Mouse (Mus musculus): ENCODE results near the gene Hdac8. TPM values are rescaled to one million over a fixed set of nuclear protein-coding genes. Genes with fewer than 3 reads are reported as not detected.

Gene Hdac8
- polyA plus RNA-seq, 1 experiment from 2014 or later, result 8.7 TPM

GRCm38 (mm10) chrX:102251937-102252860, 253.0 kb downstream of the Hdac8 start, which contains the start of gene Cited1:
Gene Cited1 (minus strand): TSS chrX:102252181.
- H3K4me2 ChIP-seq, result peak within 1 kb of the TSS; percentile 90
- peak; percentile 95 for ATAC-seq (ENCODE audit: low FRiP score)
- H3K4me3 ChIP-seq (replicated peaks), result peak within 1 kb of the TSS; percentile 57
- peaks cover 54% of the 10 kb centered on the region for H3K27me3 ChIP-seq (replicated peaks)
- H3K36me3 ChIP-seq, result no peaks in the 10 kb centered on the region
- peaks cover 29% of the 10 kb centered on the region for H3K4me1 ChIP-seq
- peak within 1 kb of the TSS; percentile 63 for H3K27ac ChIP-seq (replicated peaks)
- no peaks in the 10 kb centered on the region for H3K9me3 ChIP-seq (replicated peaks)
- 19% methylated on average over 44 of the region's 44 CpGs for WGBS
- H3K9ac ChIP-seq (replicated peaks), result peak within 1 kb of the TSS; percentile 50

- H3K9me3 ChIP-seq (replicated peaks), result no peaks in the 10 kb centered on the region
- H3K4me2 ChIP-seq, result peak overlapping the region; percentile 90
- WGBS, result 16% methylated on average over 41 of the region's 80 CpGs
- H3K36me3 ChIP-seq, result no peaks in the 10 kb centered on the region
- H3K4me1 ChIP-seq, result peaks cover 29% of the 10 kb centered on the region
- H3K27ac ChIP-seq (replicated peaks), result peak overlapping the region; percentile 63
- peaks cover 58% of the 10 kb centered on the region for H3K27me3 ChIP-seq (replicated peaks)
- peak; percentile 73 for ATAC-seq (ENCODE audit: low FRiP score)
- H3K9ac ChIP-seq (replicated peaks), result peak overlapping the region; percentile 50
- H3K4me3 ChIP-seq (replicated peaks), result peak overlapping the region; percentile 57
These were observed 253.8 kb downstream of the Hdac8 start for GRCm38 (mm10) chrX:102251221-102251936.

- no peak for ATAC-seq (ENCODE audit: low FRiP score)
- no peaks in the 10 kb centered on the region for H3K36me3 ChIP-seq
- peak overlapping the region; percentile 17; the same call in 1 of the 2 replicates for H3K9ac ChIP-seq (replicated peaks)
These were observed 254.3 kb downstream of the Hdac8 start for GRCm38 (mm10) chrX:102250891-102251170.

GRCm38 (mm10) chrX:102250150-102250890, 254.8 kb downstream of the Hdac8 start:
- peaks cover 29% of the 10 kb centered on the region for H3K4me1 ChIP-seq
- H3K4me2 ChIP-seq, result peak overlapping the region; percentile 90
- peak overlapping the region; percentile 17; the same call in 1 of the 2 replicates for H3K9ac ChIP-seq (replicated peaks)
- peak overlapping the region; percentile 57 for H3K4me3 ChIP-seq (replicated peaks)
- H3K27ac ChIP-seq (replicated peaks), result no peak overlapping the region
- 21% methylated on average over 67 of the region's 68 CpGs for WGBS
- no peaks in the 10 kb centered on the region for H3K9me3 ChIP-seq (replicated peaks)
- H3K27me3 ChIP-seq (replicated peaks), result peaks cover 58% of the 10 kb centered on the region
- no peaks in the 10 kb centered on the region for H3K36me3 ChIP-seq
- 0 out of 2 replicates have a peak, but pooled peaks have one; percentile 16 for ATAC-seq (ENCODE audit: low FRiP score)

More at GRCm38 (mm10) chrX:102250891-102251170, 254.3 kb downstream of the Hdac8 start:
- Histone ChIP-seq H3K4me3 (replicated peaks) (peak overlapping the region; percentile 57), H3K4me2 (peak overlapping the region; percentile 90), H3K27me3 (replicated peaks) (peaks cover 58% of the 10 kb centered on the region), H3K4me1 (peaks cover 29% of the 10 kb centered on the region), H3K27ac (replicated peaks) (no peak overlapping the region), H3K9me3 (replicated peaks) (no peaks in the 10 kb centered on the region)
- WGBS, result 17% methylated on average over 23 of the region's 24 CpGs

- no peak overlapping the region for H3K4me2 ChIP-seq
- WGBS, result 72% methylated on average over 2 of the region's 2 CpGs
- ATAC-seq (ENCODE audit: low FRiP score), result no peak
- peaks cover 32% of the 10 kb centered on the region for H3K27me3 ChIP-seq (replicated peaks)
- no peaks in the 10 kb centered on the region for H3K36me3 ChIP-seq
- no peaks in the 10 kb centered on the region for H3K9me3 ChIP-seq (replicated peaks)
- no peak overlapping the region for H3K27ac ChIP-seq (replicated peaks)
- H3K4me3 ChIP-seq (replicated peaks), result no peak overlapping the region
- no peaks in the 10 kb centered on the region for H3K4me1 ChIP-seq
- H3K9ac ChIP-seq (replicated peaks), result no peak overlapping the region
These were observed 260.8 kb downstream of the Hdac8 start for GRCm38 (mm10) chrX:102244334-102244733.

Small RNA genes lying within 50 kb of the gene (microRNA-seq; reads per million reads assigned to microRNA genes)
- gene Gm26318, result not detected

Other genes with a start within 250 kb of the Hdac8 start
- gene Phka1, start 138.9 kb upstream of the Hdac8 start, polyA plus RNA-seq (2015; fragmentation: Nextera tagmentation; extraction: Ambion mirVana), result 9.1 and 9.7 TPM in 2 replicates
- not detected in 2 replicates for gene Gm3880, start 181.6 kb upstream of the Hdac8 start, polyA plus RNA-seq (2015; fragmentation: Nextera tagmentation; extraction: Ambion mirVana)
- not detected in 2 replicates for gene Gm9112, start 202.3 kb upstream of the Hdac8 start, polyA plus RNA-seq (2015; fragmentation: Nextera tagmentation; extraction: Ambion mirVana)
- gene Dmrtc1b, start 202.5 kb upstream of the Hdac8 start, polyA plus RNA-seq (2015; fragmentation: Nextera tagmentation; extraction: Ambion mirVana), result not detected in 2 replicates